Comparison of ENCODE assay signal across 8 mouse cellular contexts in the genomic region with DNA sequence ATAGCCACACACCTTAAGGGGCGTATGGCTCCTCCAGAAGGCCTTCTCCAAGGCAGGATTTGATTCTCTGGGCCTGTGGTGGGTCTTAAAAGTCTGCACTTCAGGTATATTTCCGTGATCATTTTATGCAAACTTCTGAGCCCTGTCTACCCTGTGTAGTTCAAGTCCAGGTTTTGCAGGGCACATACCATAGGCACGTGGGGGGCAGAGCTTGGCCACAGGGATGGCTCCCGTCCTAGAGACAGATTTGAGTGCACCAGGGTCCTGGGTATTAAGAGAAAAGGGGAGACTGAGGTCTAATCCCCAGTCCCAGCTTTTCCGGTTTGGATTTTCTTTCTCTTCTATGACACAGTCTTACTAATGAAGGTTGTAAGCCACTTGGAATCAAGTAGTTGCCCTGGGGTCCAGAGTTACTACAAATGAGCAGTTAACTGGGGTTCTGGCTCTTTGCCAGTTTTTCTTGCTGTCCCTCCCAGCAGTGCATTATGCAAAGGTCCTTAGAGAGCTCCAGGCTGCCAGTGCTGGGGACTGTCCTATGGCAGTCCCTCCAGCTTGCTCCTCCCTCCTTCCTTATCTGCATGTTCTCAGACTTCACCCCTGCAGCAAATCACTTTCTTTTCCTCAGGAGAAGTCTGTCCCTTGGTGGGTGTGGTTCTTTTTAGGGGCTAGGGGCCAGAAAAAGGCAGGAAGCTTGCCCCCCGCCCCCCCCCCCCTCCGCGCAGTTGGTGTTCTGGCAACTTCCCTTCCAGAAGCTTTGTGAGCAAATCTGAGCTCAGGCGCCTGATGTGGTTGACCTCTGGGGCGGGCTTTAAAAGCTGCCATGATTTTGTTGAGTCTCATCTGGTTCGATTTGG.
DNase-seq lines count a peak whose midpoint lies in the region; ATAC-seq lines count a peak whose summit lies in the region.

No protein-coding gene starts in this region.

- 0 out of 2 replicates have a peak overlapping the region, but pooled peaks have one; percentile 14 for H3K27ac ChIP-seq in hindbrain, embryonic 16.5 days (ENCODE audit: low read depth, low read length)
- H3K27ac ChIP-seq in liver, embryonic 11.5 days (ENCODE audit: low read depth, low read length), result 0 out of 2 replicates have a peak overlapping the region, but pooled peaks have one; percentile 52

- no peak overlapping the region for H3K4me3 ChIP-seq in hindbrain, embryonic 16.5 days (ENCODE audit: low read length)
- no peak overlapping the region for H3K4me3 ChIP-seq in liver, embryonic 11.5 days (ENCODE audit: low read depth, low read length)

- no peak overlapping the region for H3K4me2 ChIP-seq in hindbrain, embryonic 16.5 days (ENCODE audit: low read length)
- no peak overlapping the region for H3K4me2 ChIP-seq in liver, embryonic 11.5 days

- peak; percentile 87 for ATAC-seq in hindbrain, embryonic 16.5 days
- ATAC-seq in liver, embryonic 11.5 days (replicated peaks; ENCODE audit: low FRiP score), result peak; percentile 85
- 0 out of 2 replicates have a peak, but pooled peaks have one; percentile 59 for ATAC-seq in monocyte, adult 5-6 weeks (replicated peaks; ENCODE audit: insufficient number of reproducible peaks, low FRiP score, low TSS enrichment, poor library complexity, severe bottlenecking)
- no peak for ATAC-seq in frontal cortex, adult (ENCODE audit: low TSS enrichment)

- peaks cover 5% of the 10 kb centered on the region; the same call in 1 of the 2 replicates for H3K9me3 ChIP-seq in hindbrain, embryonic 16.5 days (ENCODE audit: control insufficient read depth, low read length)
- H3K9me3 ChIP-seq in liver, embryonic 11.5 days (ENCODE audit: control insufficient read depth, low read length), result peaks cover 3% of the 10 kb centered on the region

- H3K4me1 ChIP-seq in hindbrain, embryonic 16.5 days (ENCODE audit: control insufficient read depth, insufficient read depth, low read depth, low read length), result no peaks in the 10 kb centered on the region
- peaks cover 5% of the 10 kb centered on the region; the same call in 1 of the 2 replicates for H3K4me1 ChIP-seq in liver, embryonic 11.5 days (replicated peaks; ENCODE audit: control insufficient read depth, insufficient read depth, low read length)

- H3K9ac ChIP-seq in hindbrain, embryonic 16.5 days (ENCODE audit: low read depth, low read length), result no peak overlapping the region
- no peak overlapping the region for H3K9ac ChIP-seq in liver, embryonic 11.5 days (ENCODE audit: low read depth, low read length)

- DNase-seq in gastrocnemius, adult 18-20 months (ENCODE audit: low spot score), result peak; percentile 43
- DNase-seq in gastrocnemius, postnatal 36 days, result no peak
- DNase-seq in gastrocnemius, postnatal 10 days, result peak; percentile 20
- peak; percentile 37 for DNase-seq in liver, embryonic 11.5 days (ENCODE audit: low spot score)
- DNase-seq in ovary, postnatal 36 days (ENCODE audit: low spot score), result no peak

- H3K27me3 ChIP-seq in hindbrain, embryonic 16.5 days (replicated peaks; ENCODE audit: control insufficient read depth, insufficient read depth, low read length), result no peaks in the 10 kb centered on the region
- no peaks in the 10 kb centered on the region for H3K27me3 ChIP-seq in liver, embryonic 11.5 days (replicated peaks; ENCODE audit: control insufficient read depth, insufficient read depth, low read length)

- 49% methylated on average over 11 of the region's 11 CpGs for WGBS in hindbrain, embryonic 16.5 days
- 38% methylated on average over 11 of the region's 11 CpGs for WGBS in liver, embryonic 11.5 days

- intact Hi-C loops in gastrocnemius, postnatal 36 days (cut with DNase I), result no loop called here

- no peaks in the 10 kb centered on the region for H3K36me3 ChIP-seq in hindbrain, embryonic 16.5 days (ENCODE audit: control insufficient read depth, insufficient read depth, low read length)
- no peaks in the 10 kb centered on the region for H3K36me3 ChIP-seq in liver, embryonic 11.5 days (ENCODE audit: control insufficient read depth, insufficient read depth, low read length)

Comparison
In these comparisons a context has a peak if more than half of its experiments do, and no peak if none do; other contexts are left out.
1. DNase-seq: peak in gastrocnemius, adult 18-20 months (single experiment), gastrocnemius, postnatal 10 days (single experiment) and liver, embryonic 11.5 days (single experiment); none in gastrocnemius, postnatal 36 days (0 of 2) and ovary, postnatal 36 days (single experiment).